Mouse (Mus musculus) kidney, embryonic 14.5 days (tissue): ENCODE data around the gene Plekha1. TPM values are rescaled to one million over a fixed set of nuclear protein-coding genes. Genes with fewer than 3 reads are reported as not detected.

Source experiments
- ATAC-seq: fragments of 200-750 bp; cut with Nextera tagmentation; 2 replicates; pipeline ENCODE4 v1.8.0; 2017; ENCODE audit warnings: moderate number of reproducible peaks, mild to moderate bottlenecking, moderate TSS enrichment, moderate library complexity; ENCODE audit not compliant: low FRiP score, low TSS enrichment
- H3K27ac ChIP-seq: fragments of 300-500 bp; sonication (generic); 2 replicates; pipeline ENCODE4 v1.5.1; 2014; ENCODE audit warnings: low read depth, mild to moderate bottlenecking, low read length, moderate library complexity, mixed read lengths
- H3K27me3 ChIP-seq: fragments of 300-500 bp; sonication (generic); 2 replicates; pipeline ENCODE4 v1.6.1; 2014; ENCODE audit warnings: mild to moderate bottlenecking, low read length; ENCODE audit not compliant: control insufficient read depth, insufficient read depth
- H3K36me3 ChIP-seq: fragments of 300-500 bp; sonication (generic); 2 replicates; pipeline ENCODE4 v1.6.1; 2014; ENCODE audit warnings: low read length, mixed read lengths; ENCODE audit not compliant: control insufficient read depth, insufficient read depth
- H3K4me1 ChIP-seq: fragments of 300-500 bp; sonication (generic); 2 replicates; pipeline ENCODE4 v1.6.1; 2014; ENCODE audit warnings: low read length, mixed read lengths; ENCODE audit not compliant: control insufficient read depth, insufficient read depth
- H3K4me2 ChIP-seq: fragments of 300-500 bp; sonication (generic); replicated peaks from 2 replicates; pipeline ENCODE4 v1.6.1; 2014; ENCODE audit warnings: low read depth, mild to moderate bottlenecking, low read length
- H3K4me3 ChIP-seq: fragments of 300-500 bp; sonication (generic); 2 replicates; pipeline ENCODE4 v1.5.1; 2014; ENCODE audit warnings: mild to moderate bottlenecking, low read length
- H3K9ac ChIP-seq: fragments of 300-500 bp; sonication (generic); 2 replicates; pipeline ENCODE4 v1.6.1; 2014; ENCODE audit warnings: low read depth, mild to moderate bottlenecking, low read length, moderate library complexity
- H3K9me3 ChIP-seq: fragments of 300-500 bp; sonication (generic); 2 replicates; pipeline ENCODE4 v1.6.1; 2016; ENCODE audit warnings: low read length; ENCODE audit not compliant: control insufficient read depth
- WGBS: fragments of 180-500 bp; shearing (Covaris S2); extraction: QIAGEN DNeasy Blood & Tissue Kit; methylation state at CpG from one replicate; pipeline ENCODE4 v1.1.7; 2014; 5-methylcytosine and 5-hydroxymethylcytosine counted together
- polyA plus RNA-seq: library from polyadenylated mRNA; unstranded; fragments of >200 nt; fragmentation: Nextera tagmentation; extraction: Ambion mirVana; gene quantifications from 2 replicates; pipeline ENCODE4 v1.2.1, GENCODE M21; 2014

Gene Plekha1
- polyA plus RNA-seq, 1 experiment from 2014 or later, result 72.9 TPM

DNA sequence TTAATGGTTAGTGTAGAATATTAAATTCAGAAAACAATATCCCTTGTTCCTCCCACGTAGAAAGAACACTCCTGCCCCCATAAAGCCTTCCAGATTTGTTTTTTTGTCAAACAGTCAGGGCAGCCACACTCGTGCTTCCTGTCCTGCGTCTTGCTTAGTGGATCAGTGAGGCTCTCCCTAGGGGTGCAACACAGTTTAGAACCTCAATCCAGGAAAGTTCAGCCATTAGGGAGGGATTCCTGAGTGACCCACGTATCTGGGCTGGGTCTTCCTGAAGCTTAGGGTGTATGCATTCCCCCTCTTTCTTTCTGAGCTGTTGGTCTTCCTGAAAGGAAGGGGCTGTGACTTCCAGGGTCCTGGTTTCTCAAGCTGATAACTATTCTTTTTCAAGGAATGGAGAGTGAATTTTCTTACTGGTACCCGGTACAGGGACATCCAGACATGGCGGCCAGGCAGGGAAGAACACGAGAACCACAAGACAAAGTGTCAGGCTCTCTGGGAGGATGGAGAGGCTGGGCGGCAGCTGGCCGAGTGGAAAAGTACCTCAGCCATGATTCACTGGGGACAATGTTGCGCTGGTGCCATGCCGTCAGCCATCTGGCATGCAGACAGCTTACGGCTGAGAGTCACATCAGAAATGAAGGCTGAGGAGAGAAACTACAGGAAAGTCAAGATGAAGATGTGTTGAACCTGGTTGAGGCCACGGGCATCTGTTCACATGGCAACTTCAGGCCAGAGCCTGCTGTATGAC, 57.6 kb downstream of the Plekha1 start:
- Histone ChIP-seq H3K27ac (no peak overlapping the region), H3K4me2 (no peak overlapping the region), H3K9me3 (no peaks in the 10 kb centered on the region), H3K36me3 (no peaks in the 10 kb centered on the region), H3K27me3 (no peaks in the 10 kb centered on the region), H3K4me1 (no peaks in the 10 kb centered on the region), H3K9ac (no peak overlapping the region), H3K4me3 (no peak overlapping the region)
- no peak for ATAC-seq
- WGBS, result 68% methylated on average over 13 of the region's 13 CpGs

DNA sequence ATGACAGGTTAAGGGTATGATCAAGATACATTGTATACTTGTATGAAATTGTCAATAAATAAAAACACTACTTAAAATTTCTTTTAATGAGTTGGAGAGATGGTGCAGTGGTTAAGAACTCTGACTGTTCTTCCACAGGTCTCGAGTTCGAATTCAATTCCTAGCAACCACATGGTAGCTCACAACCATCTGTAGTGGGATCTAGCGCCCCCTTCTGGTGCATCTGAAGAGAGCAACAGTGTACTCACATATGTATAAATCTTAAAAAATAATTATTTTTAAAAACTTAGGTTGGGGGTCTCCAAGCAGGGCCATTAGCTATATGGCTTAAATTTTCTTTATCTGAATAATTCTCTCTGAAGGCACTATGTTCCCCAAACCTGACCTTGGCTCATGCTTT, 64.8 kb downstream of the Plekha1 start:
- WGBS, result 69% methylated on average over 3 of the region's 3 CpGs
- Histone ChIP-seq H3K4me1 (peaks cover under 1% of the 10 kb centered on the region), H3K9me3 (no peaks in the 10 kb centered on the region), H3K4me2 (no peak overlapping the region), H3K27ac (no peak overlapping the region), H3K4me3 (no peak overlapping the region), H3K36me3 (no peaks in the 10 kb centered on the region), H3K27me3 (peaks cover 24% of the 10 kb centered on the region), H3K9ac (no peak overlapping the region)
- no peak for ATAC-seq

- WGBS, result 87% methylated on average over 9 of the region's 9 CpGs
- Histone ChIP-seq H3K4me1 (peaks cover 11% of the 10 kb centered on the region), H3K9me3 (no peaks in the 10 kb centered on the region), H3K9ac (no peak overlapping the region), H3K27me3 (peaks cover 49% of the 10 kb centered on the region), H3K4me3 (no peak overlapping the region), H3K27ac (no peak overlapping the region), H3K4me2 (no peak overlapping the region), H3K36me3 (no peaks in the 10 kb centered on the region)
- ATAC-seq, result no peak
These were observed 67.4 kb downstream of the Plekha1 start for GRCm38 (mm10) chr7:130932921-130933320.

DNA sequence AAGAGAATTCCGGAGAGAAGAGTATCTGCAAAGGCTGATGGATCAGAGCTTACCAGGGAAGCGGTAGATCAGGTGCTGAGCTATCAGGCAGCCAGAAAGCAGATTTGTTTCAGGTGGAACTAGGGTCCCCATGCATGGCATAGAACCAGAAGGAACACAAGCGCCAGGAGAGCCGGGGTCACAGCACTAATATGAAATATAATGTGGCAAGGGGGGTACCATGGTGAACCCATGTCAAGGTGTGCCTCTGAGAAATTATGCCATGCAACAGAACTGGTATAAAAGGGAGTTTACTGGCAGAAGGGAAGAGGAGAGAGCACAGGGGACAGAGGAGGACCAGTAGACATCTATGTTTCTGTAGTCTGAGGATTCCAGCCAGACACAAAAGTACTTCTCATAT, 69.1 kb downstream of the Plekha1 start:
- Histone ChIP-seq H3K36me3 (no peaks in the 10 kb centered on the region), H3K9me3 (no peaks in the 10 kb centered on the region), H3K27me3 (peaks cover 60% of the 10 kb centered on the region), H3K9ac (no peak overlapping the region), H3K4me1 (peaks cover 11% of the 10 kb centered on the region), H3K27ac (no peak overlapping the region), H3K4me2 (no peak overlapping the region), H3K4me3 (no peak overlapping the region)
- no peak for ATAC-seq
- 80% methylated on average over 4 of the region's 4 CpGs for WGBS

- Histone ChIP-seq H3K4me1 (peaks cover 11% of the 10 kb centered on the region), H3K27me3 (peaks cover 60% of the 10 kb centered on the region), H3K4me3 (peak overlapping the region; percentile 51), H3K9ac (no peak overlapping the region), H3K36me3 (no peaks in the 10 kb centered on the region), H3K9me3 (no peaks in the 10 kb centered on the region), H3K27ac (no peak overlapping the region), H3K4me2 (peak overlapping the region; percentile 79)
- no peak for ATAC-seq
- 8% methylated on average over 16 of the region's 16 CpGs for WGBS
These were observed 69.9 kb downstream of the Plekha1 start for GRCm38 (mm10) chr7:130935421-130935792.

DNA sequence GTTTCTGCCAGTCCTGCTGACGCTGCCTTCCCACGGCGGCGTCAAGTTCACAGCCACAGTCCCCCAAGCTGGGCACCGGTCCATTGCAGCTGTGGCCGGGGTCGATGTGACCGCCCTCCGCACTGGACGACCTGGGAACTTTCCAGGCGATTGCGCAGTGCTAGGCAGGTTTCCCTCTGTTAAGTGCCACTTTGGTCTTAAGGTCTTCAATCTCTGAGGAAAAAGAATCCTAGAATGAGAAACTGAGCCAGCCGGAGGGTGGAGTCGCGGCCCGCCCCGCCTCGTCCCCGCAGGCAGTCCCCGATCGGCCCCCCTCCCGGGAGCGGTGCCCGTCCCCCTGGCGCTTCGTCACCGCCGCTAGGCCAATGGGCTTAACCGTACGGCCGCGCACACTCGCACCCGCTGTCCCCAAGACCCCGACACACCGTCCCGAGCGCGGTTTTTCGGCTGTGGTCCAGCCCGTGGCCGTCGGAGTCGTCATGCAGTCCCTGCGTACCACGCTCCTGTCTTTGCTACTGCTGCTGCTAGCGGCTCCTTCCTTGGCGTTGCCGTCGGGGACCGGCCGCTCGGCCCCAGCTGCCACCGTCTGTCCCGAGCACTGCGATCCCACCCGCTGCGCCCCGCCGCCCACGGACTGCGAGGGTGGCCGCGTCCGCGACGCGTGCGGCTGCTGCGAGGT, 70.4 kb downstream of the Plekha1 start, which contains the start of gene Htra1:
Gene Htra1 (plus strand): TSS at position 319 of the 679 bp plus-strand sequence.
- Histone ChIP-seq H3K4me3 (peak within 1 kb of the TSS; percentile 51), H3K9me3 (no peaks in the 10 kb centered on the region), H3K4me2 (peak within 1 kb of the TSS; percentile 79), H3K27ac (no peak within 1 kb of the TSS), H3K9ac (peak within 1 kb of the TSS; percentile 53), H3K27me3 (peaks cover 60% of the 10 kb centered on the region), H3K4me1 (peaks cover 11% of the 10 kb centered on the region), H3K36me3 (no peaks in the 10 kb centered on the region)
- WGBS, result under 1% methylated on average over 69 of the region's 70 CpGs
- peak; percentile 74 for ATAC-seq

DNA sequence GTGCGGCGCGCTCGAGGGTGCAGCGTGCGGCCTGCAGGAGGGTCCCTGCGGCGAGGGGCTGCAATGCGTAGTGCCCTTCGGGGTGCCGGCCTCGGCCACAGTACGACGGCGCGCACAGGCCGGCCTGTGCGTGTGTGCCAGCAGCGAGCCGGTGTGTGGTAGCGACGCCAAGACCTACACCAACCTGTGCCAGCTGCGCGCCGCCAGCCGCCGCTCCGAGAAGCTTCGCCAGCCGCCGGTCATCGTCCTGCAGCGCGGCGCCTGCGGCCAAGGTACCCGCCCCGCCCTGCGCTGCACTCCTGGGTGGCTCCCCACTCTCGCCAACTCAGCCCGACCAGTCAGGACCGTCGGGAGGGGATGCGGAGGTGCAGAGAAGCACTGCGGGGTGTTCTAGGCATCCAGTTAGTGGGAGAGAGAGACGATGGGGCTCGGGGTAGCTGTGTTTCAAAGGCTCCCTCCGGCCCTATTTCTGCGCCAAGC, 71.0 kb downstream of the Plekha1 start:
- no peak overlapping the region for H3K27ac ChIP-seq
- WGBS, result under 1% methylated on average over 48 of the region's 49 CpGs
- no peaks in the 10 kb centered on the region for H3K36me3 ChIP-seq
- peaks cover 11% of the 10 kb centered on the region for H3K4me1 ChIP-seq
- H3K9ac ChIP-seq, result peak overlapping the region; percentile 53
- peak; percentile 48 for ATAC-seq
- peaks cover 60% of the 10 kb centered on the region for H3K27me3 ChIP-seq
- no peaks in the 10 kb centered on the region for H3K9me3 ChIP-seq
- peak overlapping the region; percentile 51 for H3K4me3 ChIP-seq
- H3K4me2 ChIP-seq, result peak overlapping the region; percentile 79

DNA sequence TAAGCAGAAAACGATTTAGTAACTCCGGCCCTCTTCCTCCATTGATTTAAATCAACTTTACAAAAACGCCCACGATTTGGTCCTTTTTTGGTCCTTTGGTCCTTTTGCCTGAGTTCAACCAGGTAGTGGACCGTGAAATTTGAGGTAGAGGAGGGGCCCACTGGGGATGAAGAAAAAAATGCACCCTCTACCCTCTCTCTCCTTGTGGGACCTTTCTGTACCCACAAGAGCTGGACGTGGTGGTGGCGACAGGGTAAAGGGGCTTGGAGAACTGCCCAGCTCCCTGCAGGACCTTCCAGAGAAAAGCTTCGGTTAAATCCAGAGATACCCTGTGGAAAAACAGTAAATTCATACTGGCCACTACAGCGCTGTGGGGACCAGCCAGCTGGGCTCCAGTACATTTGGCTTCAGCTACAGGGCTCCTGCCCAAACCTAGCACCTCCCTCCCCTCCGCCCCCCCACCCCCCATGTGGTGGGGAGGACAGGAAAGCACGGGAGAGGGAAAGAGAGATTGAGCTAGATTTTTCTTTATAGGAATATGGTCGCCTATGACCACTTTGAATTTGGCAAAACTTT, 71.8 kb downstream of the Plekha1 start:
- H3K36me3 ChIP-seq, result no peaks in the 10 kb centered on the region
- H3K4me2 ChIP-seq, result no peak overlapping the region
- H3K9ac ChIP-seq, result no peak overlapping the region
- H3K4me1 ChIP-seq, result peaks cover 11% of the 10 kb centered on the region
- H3K9me3 ChIP-seq, result no peaks in the 10 kb centered on the region
- WGBS, result 24% methylated on average over 12 of the region's 12 CpGs
- no peak for ATAC-seq
- peak overlapping the region; percentile 51; the same call in 1 of the 2 replicates for H3K4me3 ChIP-seq
- H3K27ac ChIP-seq, result no peak overlapping the region
- peaks cover 60% of the 10 kb centered on the region for H3K27me3 ChIP-seq

DNA sequence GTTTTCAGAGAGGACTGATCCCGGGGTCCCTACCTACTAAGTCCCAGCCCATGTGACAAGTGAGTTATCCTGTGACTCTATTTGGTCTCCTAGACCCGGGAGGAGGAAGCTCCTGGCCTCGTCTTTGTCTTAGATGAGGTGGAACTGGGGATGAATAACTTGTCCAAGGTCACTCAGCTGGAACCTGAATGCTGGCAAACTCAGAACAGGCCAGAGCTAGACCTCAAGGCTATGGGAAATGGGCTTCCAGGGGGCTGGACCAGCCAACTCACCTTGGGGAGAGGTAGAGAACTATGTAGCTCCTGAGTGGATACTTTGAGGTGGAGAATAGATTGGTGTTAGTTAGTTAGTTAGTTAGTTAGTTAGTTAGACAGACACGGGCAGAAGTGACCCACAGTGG, 72.4 kb downstream of the Plekha1 start:
- peaks cover 58% of the 10 kb centered on the region for H3K27me3 ChIP-seq
- no peak overlapping the region for H3K27ac ChIP-seq
- no peak overlapping the region for H3K4me2 ChIP-seq
- no peak overlapping the region for H3K9ac ChIP-seq
- no peak overlapping the region for H3K4me3 ChIP-seq
- peaks cover 11% of the 10 kb centered on the region for H3K4me1 ChIP-seq
- H3K36me3 ChIP-seq, result no peaks in the 10 kb centered on the region
- 61% methylated on average over 4 of the region's 4 CpGs for WGBS
- ATAC-seq, result no peak
- no peaks in the 10 kb centered on the region for H3K9me3 ChIP-seq
